Comparison of ENCODE assay signal across 26 mouse cellular contexts in genomic region chr12:106626786-106627185, GRCm38 (mm10).
DNase-seq lines count a peak whose midpoint lies in the region; ATAC-seq and TF ChIP-seq lines count a peak whose summit lies in the region.
"Had no signal": no experiment of that assay in that cellular context is flagged by ENCODE, and none has a peak within 500 bp of the region (broad histone marks: within the 10 kb centered on the region; RNA-seq: fewer than 3 reads in every experiment).

No protein-coding gene starts in this region.

- 48% methylated on average over 15 of the region's 15 CpGs for WGBS in forebrain, embryonic 15.5 days
- WGBS in forebrain, embryonic 11.5 days: 72% methylated on average over 15 of the region's 15 CpGs
- 44% methylated on average over 15 of the region's 15 CpGs for WGBS in hindbrain, embryonic 12.5 days
- WGBS in hindbrain, embryonic 10.5 days: 61% methylated on average over 15 of the region's 15 CpGs
- 36% methylated on average over 15 of the region's 15 CpGs for WGBS in midbrain, embryonic 12.5 days
- 17% methylated on average over 15 of the region's 15 CpGs for WGBS in midbrain, postnatal 0 days

- no peak overlapping the region for H3K4me3 ChIP-seq in forebrain, embryonic 15.5 days
- no peak overlapping the region for H3K4me3 ChIP-seq in forebrain, embryonic 11.5 days (ENCODE audit: low read depth, low read length)
- H3K4me3 ChIP-seq in hindbrain, embryonic 12.5 days: no peak overlapping the region
- no peak overlapping the region for H3K4me3 ChIP-seq in hindbrain, embryonic 10.5 days
- H3K4me3 ChIP-seq in midbrain, embryonic 12.5 days: no peak overlapping the region
- H3K4me3 ChIP-seq in midbrain, postnatal 0 days (ENCODE audit: low read depth, low read length): no peak overlapping the region
- H3K4me3 ChIP-seq: embryonic facial prominence, embryonic 13.5 days; forebrain, embryonic 10.5 days; gastrocnemius, adult 2 months; heart, adult 2 months; layer of hippocampus, adult 2 months; limb, embryonic 13.5 days; lung, embryonic 15.5 days had no signal

- DNase-seq in forebrain, embryonic 11.5 days (ENCODE audit: low spot score): no peak
- no peak for DNase-seq in hindbrain, embryonic 10.5 days (ENCODE audit: low spot score)
- DNase-seq in midbrain, postnatal 0 days (ENCODE audit: low spot score): peak; percentile 12
- DNase-seq in urinary bladder, postnatal 14 days (ENCODE audit: low spot score): no peak
- DNase-seq: adrenal gland, postnatal 10 days; cerebellum, adult 11 months; cerebellum, adult 9-11 months; gastrocnemius, adult 2 months; gastrocnemius, postnatal 36 days; heart, adult 2 months; kidney, adult 11 months; kidney, postnatal 36 days; lung, postnatal 36 days; right cerebral cortex, postnatal 14 days had no signal

- no peaks in the 10 kb centered on the region for H3K36me3 ChIP-seq in forebrain, embryonic 15.5 days
- H3K36me3 ChIP-seq in forebrain, embryonic 11.5 days (ENCODE audit: control insufficient read depth, insufficient read depth, low read length): no peaks in the 10 kb centered on the region
- H3K36me3 ChIP-seq in hindbrain, embryonic 12.5 days: no peaks in the 10 kb centered on the region
- no peaks in the 10 kb centered on the region for H3K36me3 ChIP-seq in hindbrain, embryonic 10.5 days
- H3K36me3 ChIP-seq in midbrain, embryonic 12.5 days: no peaks in the 10 kb centered on the region
- no peaks in the 10 kb centered on the region for H3K36me3 ChIP-seq in midbrain, postnatal 0 days (ENCODE audit: insufficient read depth, low read length)
- H3K36me3 ChIP-seq: embryonic facial prominence, embryonic 13.5 days; forebrain, embryonic 10.5 days; limb, embryonic 13.5 days; lung, embryonic 15.5 days had no signal

- no peaks in the 10 kb centered on the region for H3K9me3 ChIP-seq in forebrain, embryonic 15.5 days
- no peaks in the 10 kb centered on the region for H3K9me3 ChIP-seq in forebrain, embryonic 11.5 days (ENCODE audit: control insufficient read depth, low read length)
- H3K9me3 ChIP-seq in hindbrain, embryonic 12.5 days (replicated peaks): no peaks in the 10 kb centered on the region
- no peaks in the 10 kb centered on the region for H3K9me3 ChIP-seq in hindbrain, embryonic 10.5 days
- H3K9me3 ChIP-seq in midbrain, embryonic 12.5 days: no peaks in the 10 kb centered on the region
- no peaks in the 10 kb centered on the region for H3K9me3 ChIP-seq in midbrain, postnatal 0 days (ENCODE audit: low read length)
- H3K9me3 ChIP-seq: embryonic facial prominence, embryonic 13.5 days; forebrain, embryonic 10.5 days; limb, embryonic 13.5 days; lung, embryonic 15.5 days had no signal

- peak overlapping the region; percentile 49 for H3K27ac ChIP-seq in forebrain, embryonic 15.5 days (replicated peaks)
- H3K27ac ChIP-seq in forebrain, embryonic 11.5 days (ENCODE audit: low read depth, low read length): no peak overlapping the region
- 0 out of 2 replicates have a peak overlapping the region, but pooled peaks have one; percentile 18 for H3K27ac ChIP-seq in hindbrain, embryonic 12.5 days
- H3K27ac ChIP-seq in hindbrain, embryonic 10.5 days: no peak overlapping the region
- H3K27ac ChIP-seq in midbrain, embryonic 12.5 days (replicated peaks): peak overlapping the region; percentile 43; the same call in 1 of the 2 replicates
- no peak overlapping the region for H3K27ac ChIP-seq in midbrain, postnatal 0 days (ENCODE audit: low read depth, low read length)
- H3K27ac ChIP-seq: embryonic facial prominence, embryonic 13.5 days; forebrain, embryonic 10.5 days; gastrocnemius, adult 2 months; heart, adult 2 months; layer of hippocampus, adult 2 months; limb, embryonic 13.5 days; lung, embryonic 15.5 days had no signal

- no peak for TF ChIP-seq CTCF in midbrain, postnatal 0 days (IDR thresholded peaks at IDR 0.05)

- no peak for ATAC-seq in forebrain, embryonic 15.5 days (replicated peaks)
- ATAC-seq in forebrain, embryonic 11.5 days (replicated peaks; ENCODE audit: low FRiP score): no peak
- no peak for ATAC-seq in hindbrain, embryonic 12.5 days (ENCODE audit: low FRiP score)
- no peak for ATAC-seq in midbrain, embryonic 12.5 days (ENCODE audit: low FRiP score, low read depth)
- ATAC-seq in midbrain, postnatal 0 days (ENCODE audit: low FRiP score): no peak
- no peak for ATAC-seq in CD4-positive, CD25-positive, alpha-beta regulatory T cell, adult 4 months
- ATAC-seq: inflammation-experienced regulatory T-cells, adult 6 months; Patski had no signal

- H3K9ac ChIP-seq in forebrain, embryonic 15.5 days (replicated peaks): no peak overlapping the region
- H3K9ac ChIP-seq in forebrain, embryonic 11.5 days (ENCODE audit: low read length): no peak overlapping the region
- 0 out of 2 replicates have a peak overlapping the region, but pooled peaks have one; percentile 32 for H3K9ac ChIP-seq in hindbrain, embryonic 12.5 days
- H3K9ac ChIP-seq in midbrain, embryonic 12.5 days (replicated peaks): no peak overlapping the region
- H3K9ac ChIP-seq in midbrain, postnatal 0 days (replicated peaks; ENCODE audit: low read length, poor library complexity, severe bottlenecking): no peak overlapping the region
- H3K9ac ChIP-seq: embryonic facial prominence, embryonic 13.5 days; limb, embryonic 13.5 days; lung, embryonic 15.5 days had no signal

- no peaks in the 10 kb centered on the region for H3K27me3 ChIP-seq in forebrain, embryonic 15.5 days
- H3K27me3 ChIP-seq in forebrain, embryonic 11.5 days (ENCODE audit: control insufficient read depth, insufficient read depth, low read length): no peaks in the 10 kb centered on the region
- no peaks in the 10 kb centered on the region for H3K27me3 ChIP-seq in hindbrain, embryonic 12.5 days
- H3K27me3 ChIP-seq in hindbrain, embryonic 10.5 days (ENCODE audit: insufficient read depth, poor library complexity, severe bottlenecking): no peaks in the 10 kb centered on the region
- H3K27me3 ChIP-seq in midbrain, embryonic 12.5 days: no peaks in the 10 kb centered on the region
- no peaks in the 10 kb centered on the region for H3K27me3 ChIP-seq in midbrain, postnatal 0 days (ENCODE audit: insufficient read depth, low read length)
- H3K27me3 ChIP-seq: embryonic facial prominence, embryonic 13.5 days; limb, embryonic 13.5 days; lung, embryonic 15.5 days; Patski had no signal

- H3K4me2 ChIP-seq in forebrain, embryonic 15.5 days (replicated peaks): no peak overlapping the region
- no peak overlapping the region for H3K4me2 ChIP-seq in forebrain, embryonic 11.5 days (ENCODE audit: low read depth, low read length, severe bottlenecking)
- H3K4me2 ChIP-seq in hindbrain, embryonic 12.5 days (replicated peaks): 0 out of 2 replicates have a peak overlapping the region, but pooled peaks have one; percentile 3
- peak overlapping the region; percentile 27 for H3K4me2 ChIP-seq in midbrain, embryonic 12.5 days (replicated peaks)
- H3K4me2 ChIP-seq in midbrain, postnatal 0 days (ENCODE audit: low read depth, low read length, poor library complexity, severe bottlenecking): peak overlapping the region; percentile 18; the same call in 1 of the 2 replicates
- H3K4me2 ChIP-seq: embryonic facial prominence, embryonic 13.5 days; limb, embryonic 13.5 days; liver, embryonic 11.5 days; lung, embryonic 15.5 days had no signal

- peaks cover 7% of the 10 kb centered on the region; the same call in 1 of the 2 replicates for H3K4me1 ChIP-seq in forebrain, embryonic 15.5 days
- H3K4me1 ChIP-seq in forebrain, embryonic 11.5 days (replicated peaks; ENCODE audit: control insufficient read depth, insufficient read depth, low read length): no peaks in the 10 kb centered on the region
- H3K4me1 ChIP-seq in hindbrain, embryonic 12.5 days: peaks cover 2% of the 10 kb centered on the region; the same call in 1 of the 2 replicates
- H3K4me1 ChIP-seq in hindbrain, embryonic 10.5 days (replicated peaks): 0 out of 2 replicates have a peak, but pooled peaks cover 2% of the 10 kb centered on the region
- H3K4me1 ChIP-seq in midbrain, embryonic 12.5 days: no peaks in the 10 kb centered on the region; the same call in 1 of the 2 replicates
- H3K4me1 ChIP-seq in midbrain, postnatal 0 days (ENCODE audit: insufficient read depth, low read length): no peaks in the 10 kb centered on the region
- H3K4me1 ChIP-seq: embryonic facial prominence, embryonic 13.5 days; forebrain, embryonic 10.5 days; limb, embryonic 13.5 days; lung, embryonic 15.5 days had no signal

Comparison
In these comparisons a context has a peak if more than half of its experiments do, and no peak if none do; other contexts are left out.
1. H3K27ac ChIP-seq: peak in forebrain, embryonic 15.5 days (single experiment), hindbrain, embryonic 12.5 days (single experiment) and midbrain, embryonic 12.5 days (single experiment); none in forebrain, embryonic 11.5 days (single experiment), hindbrain, embryonic 10.5 days (single experiment) and midbrain, postnatal 0 days (single experiment).
2. H3K4me2 ChIP-seq: peak in hindbrain, embryonic 12.5 days (single experiment), midbrain, embryonic 12.5 days (single experiment) and midbrain, postnatal 0 days (single experiment); none in forebrain, embryonic 15.5 days (single experiment) and forebrain, embryonic 11.5 days (single experiment).